Mouse (Mus musculus) erythroblast, embryonic 14.5 days (primary cell): Measurements from ENCODE around the gene Timp3.

Experiments
- GATA1 ChIP-seq: IDR thresholded peaks from 2 replicates; pipeline ENCODE4 v1.6.1; 2012; ENCODE audit warnings: low read length, inconsistent platforms, mixed read lengths
- TAL1 ChIP-seq: IDR thresholded peaks from 3 replicates; pipeline ENCODE4 v1.6.1; 2012; ENCODE audit warnings: low read length, inconsistent platforms, mixed read lengths

DNA sequence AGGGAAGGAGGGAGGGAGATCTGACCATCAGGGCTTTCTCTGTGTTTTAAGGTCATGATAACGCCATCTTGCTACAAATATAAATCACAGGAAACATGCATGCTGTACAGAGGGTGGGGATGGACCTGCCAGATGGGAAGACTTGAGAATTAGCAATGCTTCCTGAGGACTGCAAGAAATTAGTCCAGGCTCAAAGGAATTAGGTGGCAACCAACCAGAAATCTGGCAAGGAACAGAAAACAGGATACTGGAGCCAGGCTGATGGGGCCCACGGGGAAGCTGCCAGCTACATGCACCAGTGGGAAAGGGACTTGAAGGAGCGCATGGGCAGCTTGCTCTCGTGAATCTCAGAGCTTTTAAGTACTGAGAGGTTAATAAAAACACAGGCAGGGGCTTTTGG is 59.5 kb downstream of the Timp3 start:
- TF ChIP-seq GATA1 (no peak), TAL1 (no peak)
